Mouse (Mus musculus): ENCODE measurements around the gene Olfr1263. TPM values are rescaled to one million over a fixed set of nuclear protein-coding genes. Genes with fewer than 3 reads are reported as not detected.

The Olfr1263 gene
- total and polyA plus RNA-seq, 2 experiments = not detected

- no peaks in the 10 kb centered on the region for H3K36me3 ChIP-seq (ENCODE audit: control insufficient read depth, insufficient read depth, low read length)
- no peaks in the 10 kb centered on the region for H3K27me3 ChIP-seq (ENCODE audit: control insufficient read depth, insufficient read depth, low read length)
- H3K79me2 ChIP-seq (ENCODE audit: control insufficient read depth, insufficient read depth, low read length) = no peaks in the 10 kb centered on the region
- H3K9ac ChIP-seq (ENCODE audit: low read depth, low read length) = no peak within 1 kb of the TSS
- H3K27ac ChIP-seq (replicated peaks; ENCODE audit: insufficient read depth, low read depth, low read length) = no peak within 1 kb of the TSS
- no peak within 1 kb of the TSS for H3K4me3 ChIP-seq (ENCODE audit: insufficient read depth, low read depth, low read length)
- no peaks in the 10 kb centered on the region for H3K4me1 ChIP-seq (ENCODE audit: control insufficient read depth, insufficient read depth, low read length)
- TF ChIP-seq POLR2A (IDR thresholded peaks at IDR 0.05; ENCODE audit: extremely low read depth, insufficient read depth, low read length) (no peak), CTCF (IDR thresholded peaks at IDR 0.05; ENCODE audit: low read depth, low read length) (no peak)
- no peak for DNase-seq (ENCODE audit: extremely low read depth, low read depth, low spot score)
These were observed 23.1 kb downstream of the Olfr1263 start, which contains the start of gene Olfr1265 for GRCm38 (mm10) chr2:90035037-90035436. Gene Olfr1265 (plus strand): TSS chr2:90035337.

DNA sequence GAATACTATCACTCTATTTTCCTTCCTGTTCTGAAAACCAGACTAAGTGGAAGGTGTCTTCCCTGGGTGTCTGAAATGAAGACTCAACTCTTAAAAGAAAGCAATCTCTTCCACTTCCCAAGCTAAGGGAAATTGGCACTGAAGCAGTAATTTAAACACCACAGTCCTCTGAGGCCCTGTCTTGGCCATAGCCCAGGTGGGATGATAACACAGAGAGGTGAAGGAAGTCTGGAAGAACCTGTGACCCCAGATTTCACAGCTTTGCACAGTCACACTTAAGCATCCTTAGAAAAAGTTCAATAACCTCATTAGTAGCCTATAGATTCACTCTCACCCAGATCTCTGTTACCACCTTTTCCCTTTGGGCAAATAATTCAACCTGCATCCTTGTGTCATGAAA lies 51.6 kb downstream of the Olfr1263 start, which contains the start of gene Olfr140:
Olfr140 (minus strand) TSS at position 101 of the 400 bp plus-strand sequence.
- no peak for TF ChIP-seq CTCF (IDR thresholded peaks at IDR 0.05; ENCODE audit: low read depth, low read length)
- no peak for TF ChIP-seq POLR2A (IDR thresholded peaks at IDR 0.05; ENCODE audit: extremely low read depth, insufficient read depth, low read length)
- H3K4me1 ChIP-seq (ENCODE audit: control insufficient read depth, insufficient read depth, low read length) = no peaks in the 10 kb centered on the region
- no peaks in the 10 kb centered on the region for H3K27me3 ChIP-seq (ENCODE audit: control insufficient read depth, insufficient read depth, low read length)
- no peak within 1 kb of the TSS for H3K4me3 ChIP-seq (ENCODE audit: insufficient read depth, low read depth, low read length)
- H3K36me3 ChIP-seq (ENCODE audit: control insufficient read depth, insufficient read depth, low read length) = no peaks in the 10 kb centered on the region
- no peak within 1 kb of the TSS for H3K9ac ChIP-seq (ENCODE audit: low read depth, low read length)
- no peak for DNase-seq (ENCODE audit: extremely low read depth, low read depth, low spot score)
- H3K79me2 ChIP-seq (ENCODE audit: control insufficient read depth, insufficient read depth, low read length) = no peaks in the 10 kb centered on the region
- no peak within 1 kb of the TSS for H3K27ac ChIP-seq (replicated peaks; ENCODE audit: insufficient read depth, low read depth, low read length)

Other genes with a start within 250 kb of the Olfr1263 start
- gene Olfr1254, start 218.5 kb upstream of the Olfr1263 start, total RNA-seq (2014; rRNA removed) = not detected in 2 replicates
- gene Olfr1254, start 218.5 kb upstream of the Olfr1263 start, polyA plus RNA-seq (2012; rRNA removed) = not detected in 2 replicates
- gene Olfr1255, start 200.1 kb upstream of the Olfr1263 start, total RNA-seq (2014; rRNA removed) = not detected in 2 replicates
- gene Olfr1255, start 200.1 kb upstream of the Olfr1263 start, polyA plus RNA-seq (2012; rRNA removed) = not detected in 2 replicates
- not detected in 2 replicates for gene Olfr1256, start 170.6 kb upstream of the Olfr1263 start, total RNA-seq (2014; rRNA removed)
- not detected in 2 replicates for gene Olfr1256, start 170.6 kb upstream of the Olfr1263 start, polyA plus RNA-seq (2012; rRNA removed)
- not detected in 2 replicates for gene Olfr48, start 163.9 kb upstream of the Olfr1263 start, total RNA-seq (2014; rRNA removed)
- not detected in 2 replicates for gene Olfr48, start 163.9 kb upstream of the Olfr1263 start, polyA plus RNA-seq (2012; rRNA removed)
- gene Olfr1257, start 133.7 kb upstream of the Olfr1263 start, total RNA-seq (2014; rRNA removed) = not detected in 2 replicates
- not detected in 2 replicates for gene Olfr1257, start 133.7 kb upstream of the Olfr1263 start, polyA plus RNA-seq (2012; rRNA removed)
- not detected in 2 replicates for gene Olfr1258, start 84.8 kb upstream of the Olfr1263 start, total RNA-seq (2014; rRNA removed)
- not detected in 2 replicates for gene Olfr1258, start 84.8 kb upstream of the Olfr1263 start, polyA plus RNA-seq (2012; rRNA removed)
- gene Olfr1259, start 63.5 kb upstream of the Olfr1263 start, total RNA-seq (2014; rRNA removed) = not detected in 2 replicates
- not detected in 2 replicates for gene Olfr1259, start 63.5 kb upstream of the Olfr1263 start, polyA plus RNA-seq (2012; rRNA removed)
- gene Olfr1260, start 37.8 kb upstream of the Olfr1263 start, total RNA-seq (2014; rRNA removed) = not detected in 2 replicates
- not detected in 2 replicates for gene Olfr1260, start 37.8 kb upstream of the Olfr1263 start, polyA plus RNA-seq (2012; rRNA removed)
- not detected in 2 replicates for gene Olfr1261, start 20.9 kb upstream of the Olfr1263 start, total RNA-seq (2014; rRNA removed)
- not detected in 2 replicates for gene Olfr1261, start 20.9 kb upstream of the Olfr1263 start, polyA plus RNA-seq (2012; rRNA removed)
- not detected in 2 replicates for gene Olfr1262, start 12.0 kb upstream of the Olfr1263 start, total RNA-seq (2014; rRNA removed)
- not detected in 2 replicates for gene Olfr1262, start 12.0 kb upstream of the Olfr1263 start, polyA plus RNA-seq (2012; rRNA removed)
- gene Olfr1264, start 13.4 kb downstream of the Olfr1263 start, total RNA-seq (2014; rRNA removed) = not detected in 2 replicates
- not detected in 2 replicates for gene Olfr1264, start 13.4 kb downstream of the Olfr1263 start, polyA plus RNA-seq (2012; rRNA removed)
- gene Olfr1265, start 23.2 kb downstream of the Olfr1263 start, total RNA-seq (2014; rRNA removed) = not detected in 2 replicates
- gene Olfr1265, start 23.2 kb downstream of the Olfr1263 start, polyA plus RNA-seq (2012; rRNA removed) = not detected in 2 replicates
- not detected in 2 replicates for gene Olfr140, start 51.5 kb downstream of the Olfr1263 start, total RNA-seq (2014; rRNA removed)
- not detected in 2 replicates for gene Olfr140, start 51.5 kb downstream of the Olfr1263 start, polyA plus RNA-seq (2012; rRNA removed)
- gene Olfr1269, start 109.3 kb downstream of the Olfr1263 start, total RNA-seq (2014; rRNA removed) = not detected in 2 replicates
- gene Olfr1269, start 109.3 kb downstream of the Olfr1263 start, polyA plus RNA-seq (2012; rRNA removed) = not detected in 2 replicates
- not detected in 2 replicates for gene Olfr32, start 130.2 kb downstream of the Olfr1263 start, total RNA-seq (2014; rRNA removed)
- gene Olfr32, start 130.2 kb downstream of the Olfr1263 start, polyA plus RNA-seq (2012; rRNA removed) = not detected in 2 replicates
- not detected in 2 replicates for gene Olfr1270, start 141.0 kb downstream of the Olfr1263 start, total RNA-seq (2014; rRNA removed)
- gene Olfr1270, start 141.0 kb downstream of the Olfr1263 start, polyA plus RNA-seq (2012; rRNA removed) = not detected in 2 replicates
- gene Olfr1506, start 212.4 kb downstream of the Olfr1263 start, total RNA-seq (2014; rRNA removed) = not detected in 2 replicates
- gene Olfr1506, start 212.4 kb downstream of the Olfr1263 start, polyA plus RNA-seq (2012; rRNA removed) = not detected in 2 replicates
- not detected in 2 replicates for gene Olfr142, start 245.5 kb downstream of the Olfr1263 start, total RNA-seq (2014; rRNA removed)
- not detected in 2 replicates for gene Olfr142, start 245.5 kb downstream of the Olfr1263 start, polyA plus RNA-seq (2012; rRNA removed)